Mouse (Mus musculus) heart, embryonic 15.5 days (tissue): ENCODE measurements around the gene Alg12. TPM values are rescaled to one million over a fixed set of nuclear protein-coding genes. Genes with fewer than 3 reads are reported as not detected.
A peak's percentile ranks its signal among the peaks of the same experiment; 100 is the strongest.

ENCODE experiments used
- ATAC-seq: fragments of 200-750 bp; cut with Nextera tagmentation; replicated peaks from 2 replicates; pipeline ENCODE4 v1.8.0; 2017; ENCODE audit warnings: low read depth, moderate TSS enrichment; ENCODE audit not compliant: insufficient number of reproducible peaks, insufficient read depth, low FRiP score
- H3K27ac ChIP-seq: fragments of 300-500 bp; sonication (generic); 2 replicates; pipeline ENCODE4 v1.5.1; 2015; ENCODE audit warnings: mild to moderate bottlenecking, inconsistent platforms
- H3K27me3 ChIP-seq: fragments of 300-500 bp; sonication (generic); 2 replicates; pipeline ENCODE4 v1.6.1; 2015; ENCODE audit warnings: inconsistent platforms
- H3K36me3 ChIP-seq: fragments of 300-500 bp; sonication (generic); 2 replicates; pipeline ENCODE4 v1.6.1; 2015; ENCODE audit warnings: mild to moderate bottlenecking, inconsistent platforms
- H3K4me1 ChIP-seq: fragments of 300-500 bp; sonication (generic); replicated peaks from 2 replicates; pipeline ENCODE4 v1.6.1; 2015; ENCODE audit warnings: inconsistent platforms
- H3K4me2 ChIP-seq: fragments of 300-500 bp; sonication (generic); 2 replicates; pipeline ENCODE4 v1.6.1; 2015; ENCODE audit warnings: inconsistent platforms, mild to moderate bottlenecking, moderate library complexity
- H3K4me3 ChIP-seq: fragments of 300-500 bp; sonication (generic); 2 replicates; pipeline ENCODE4 v1.5.1; 2015; ENCODE audit warnings: mild to moderate bottlenecking, inconsistent platforms
- H3K9ac ChIP-seq: fragments of 300-500 bp; sonication (generic); 2 replicates; pipeline ENCODE4 v1.6.1; 2015; ENCODE audit warnings: mild to moderate bottlenecking, inconsistent platforms
- H3K9me3 ChIP-seq: fragments of 300-500 bp; sonication (generic); replicated peaks from 2 replicates; pipeline ENCODE4 v1.6.1; 2016; ENCODE audit warnings: inconsistent platforms
- WGBS: fragments of 180-500 bp; shearing (Covaris S2); methylation state at CpG from one replicate; pipeline ENCODE4 v1.1.7; 2015; ENCODE audit warnings: mixed read lengths; 5-methylcytosine and 5-hydroxymethylcytosine counted together
- polyA plus RNA-seq: library from polyadenylated mRNA; unstranded; fragments of >200 nt; fragmentation: Nextera tagmentation; extraction: Ambion mirVana; gene quantifications from 2 replicates; pipeline ENCODE4 v1.2.1, GENCODE M21; 2015

The Alg12 gene
- polyA plus RNA-seq, 1 experiment from 2014 or later = 8.6 TPM

- H3K27me3 ChIP-seq = no peaks in the 10 kb centered on the region
- peak within 1 kb of the TSS; percentile 70 for H3K4me3 ChIP-seq
- peak within 1 kb of the TSS; percentile 92 for H3K4me2 ChIP-seq
- ATAC-seq = peak; percentile 77
- H3K27ac ChIP-seq = peak within 1 kb of the TSS; percentile 95
- under 1% methylated on average over 107 of the region's 107 CpGs for WGBS
- H3K36me3 ChIP-seq = peaks cover 22% of the 10 kb centered on the region
- peak within 1 kb of the TSS; percentile 88 for H3K9ac ChIP-seq
- H3K4me1 ChIP-seq = peaks cover 49% of the 10 kb centered on the region
- no peaks in the 10 kb centered on the region for H3K9me3 ChIP-seq
Observed at GRCm38 (mm10) chr15:88861772-88862622, 42.9 kb upstream of the Alg12 start, which contains the start of gene Pim3. Gene Pim3 (plus strand): TSS chr15:88862186.

GRCm38 (mm10) chr15:88860781-88861180 lies 41.7 kb upstream of the Alg12 start:
- no peak overlapping the region for H3K4me2 ChIP-seq
- peaks cover 42% of the 10 kb centered on the region for H3K4me1 ChIP-seq
- no peak overlapping the region for H3K4me3 ChIP-seq

GRCm38 (mm10) chr15:88859206-88859970 lies 40.3 kb upstream of the Alg12 start:
- Histone ChIP-seq H3K27ac (0 out of 2 replicates have a peak overlapping the region, but pooled peaks have one; percentile 6), H3K36me3 (peaks cover 2% of the 10 kb centered on the region; the same call in 1 of the 2 replicates), H3K9me3 (no peaks in the 10 kb centered on the region), H3K4me3 (no peak overlapping the region), H3K4me2 (no peak overlapping the region), H3K4me1 (peaks cover 42% of the 10 kb centered on the region), H3K27me3 (no peaks in the 10 kb centered on the region), H3K9ac (no peak overlapping the region)
- no peak for ATAC-seq
- WGBS = 57% methylated on average over 8 of the region's 8 CpGs

More at GRCm38 (mm10) chr15:88860781-88861180, 41.7 kb upstream of the Alg12 start:
- WGBS = 84% methylated on average over 3 of the region's 3 CpGs
- no peak for ATAC-seq
- H3K9me3 ChIP-seq = no peaks in the 10 kb centered on the region
- H3K36me3 ChIP-seq = peaks cover 16% of the 10 kb centered on the region
- H3K27me3 ChIP-seq = no peaks in the 10 kb centered on the region
- H3K9ac ChIP-seq = no peak overlapping the region
- no peak overlapping the region for H3K27ac ChIP-seq

- ATAC-seq = no peak
- peaks cover 44% of the 10 kb centered on the region for H3K4me1 ChIP-seq
- 77% methylated on average over 2 of the region's 2 CpGs for WGBS
- H3K27ac ChIP-seq = no peak overlapping the region
- H3K36me3 ChIP-seq = no peaks in the 10 kb centered on the region
- H3K27me3 ChIP-seq = no peaks in the 10 kb centered on the region
- no peak overlapping the region for H3K4me3 ChIP-seq
- H3K4me2 ChIP-seq = no peak overlapping the region
- no peaks in the 10 kb centered on the region for H3K9me3 ChIP-seq
- no peak overlapping the region for H3K9ac ChIP-seq
Observed at GRCm38 (mm10) chr15:88858707-88859106, 39.6 kb upstream of the Alg12 start.

- no peaks in the 10 kb centered on the region for H3K9me3 ChIP-seq
- H3K36me3 ChIP-seq = no peaks in the 10 kb centered on the region
- peaks cover 44% of the 10 kb centered on the region for H3K4me1 ChIP-seq
- WGBS = 72% methylated on average over 3 of the region's 3 CpGs
- no peak overlapping the region for H3K4me2 ChIP-seq
- H3K27me3 ChIP-seq = no peaks in the 10 kb centered on the region
- no peak for ATAC-seq
- H3K27ac ChIP-seq = 0 out of 2 replicates have a peak overlapping the region, but pooled peaks have one; percentile 21
- no peak overlapping the region for H3K4me3 ChIP-seq
- H3K9ac ChIP-seq = no peak overlapping the region
Observed at GRCm38 (mm10) chr15:88858141-88858541, 39.0 kb upstream of the Alg12 start.

- Histone ChIP-seq H3K4me3 (no peak overlapping the region), H3K9ac (no peak overlapping the region), H3K27ac (no peak overlapping the region), H3K4me1 (peaks cover 44% of the 10 kb centered on the region), H3K27me3 (no peaks in the 10 kb centered on the region), H3K9me3 (no peaks in the 10 kb centered on the region), H3K36me3 (no peaks in the 10 kb centered on the region), H3K4me2 (no peak overlapping the region)
- 89% methylated on average over 7 of the region's 7 CpGs for WGBS
- ATAC-seq = no peak
Observed at GRCm38 (mm10) chr15:88857361-88857760, 38.2 kb upstream of the Alg12 start.

- WGBS = 78% methylated on average over 5 of the region's 5 CpGs
- H3K4me1 ChIP-seq = peaks cover 43% of the 10 kb centered on the region
- ATAC-seq = no peak
Observed at GRCm38 (mm10) chr15:88856613-88857012, 37.5 kb upstream of the Alg12 start.

GRCm38 (mm10) chr15:88855896-88856417 lies 36.8 kb upstream of the Alg12 start:
- 68% methylated on average over 6 of the region's 6 CpGs for WGBS
- Histone ChIP-seq H3K27ac (no peak overlapping the region), H3K27me3 (no peaks in the 10 kb centered on the region), H3K36me3 (no peaks in the 10 kb centered on the region), H3K4me1 (peaks cover 40% of the 10 kb centered on the region), H3K4me3 (no peak overlapping the region), H3K9ac (no peak overlapping the region), H3K4me2 (no peak overlapping the region), H3K9me3 (no peaks in the 10 kb centered on the region)
- ATAC-seq = no peak

More at GRCm38 (mm10) chr15:88856613-88857012, 37.5 kb upstream of the Alg12 start:
- no peaks in the 10 kb centered on the region for H3K9me3 ChIP-seq
- H3K36me3 ChIP-seq = no peaks in the 10 kb centered on the region
- no peak overlapping the region for H3K4me2 ChIP-seq
- no peak overlapping the region for H3K9ac ChIP-seq
- H3K4me3 ChIP-seq = no peak overlapping the region
- H3K27ac ChIP-seq = no peak overlapping the region
- no peaks in the 10 kb centered on the region for H3K27me3 ChIP-seq

- Histone ChIP-seq H3K4me1 (peaks cover 45% of the 10 kb centered on the region), H3K4me3 (no peak overlapping the region), H3K27me3 (no peaks in the 10 kb centered on the region), H3K9ac (no peak overlapping the region), H3K4me2 (no peak overlapping the region), H3K9me3 (no peaks in the 10 kb centered on the region), H3K27ac (peak overlapping the region; percentile 75), H3K36me3 (no peaks in the 10 kb centered on the region)
- ATAC-seq = no peak
- WGBS = 54% methylated on average over 15 of the region's 15 CpGs
Observed at GRCm38 (mm10) chr15:88854969-88855830, 36.1 kb upstream of the Alg12 start.

- peak; percentile 32 for ATAC-seq
- no peaks in the 10 kb centered on the region for H3K27me3 ChIP-seq
- H3K4me3 ChIP-seq = no peak overlapping the region
- peaks cover 51% of the 10 kb centered on the region for H3K4me1 ChIP-seq
- peak overlapping the region; percentile 75 for H3K27ac ChIP-seq
- H3K9me3 ChIP-seq = no peaks in the 10 kb centered on the region
- H3K36me3 ChIP-seq = no peaks in the 10 kb centered on the region
- 25% methylated on average over 6 of the region's 6 CpGs for WGBS
- H3K9ac ChIP-seq = no peak overlapping the region
- no peak overlapping the region for H3K4me2 ChIP-seq
Observed at GRCm38 (mm10) chr15:88854119-88854968, 35.2 kb upstream of the Alg12 start.
